Mouse (Mus musculus): ENCODE results near the gene Ggps1.

DNA sequence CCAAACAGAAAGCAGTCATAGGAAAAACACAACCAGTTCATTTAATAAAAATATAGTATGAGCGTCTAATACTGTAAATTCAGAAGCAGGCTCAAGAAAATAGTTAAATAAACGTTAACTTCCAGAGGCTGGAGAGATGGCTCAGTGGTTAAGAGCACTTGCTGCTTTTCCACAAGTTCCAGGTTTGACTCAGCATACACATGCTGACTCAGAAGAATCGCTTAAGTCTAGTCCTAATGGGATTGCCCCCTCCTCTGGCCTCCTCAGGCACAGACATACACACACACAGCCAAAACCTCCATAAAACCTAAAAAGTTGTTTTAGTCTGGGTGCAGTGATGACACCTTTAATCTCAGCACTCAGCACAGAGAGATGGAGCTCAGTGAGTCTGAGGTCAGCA is 6.5 kb downstream of the Ggps1 start:
- no peak for TF ChIP-seq POLR2A (IDR thresholded peaks at IDR 0.05; ENCODE audit: insufficient read depth, low read depth, low read length)
- TF ChIP-seq CTCF (IDR thresholded peaks at IDR 0.05; ENCODE audit: insufficient read depth, low read depth, low read length): no peak

Data from olfactory bulb, adult 2 months (tissue).